In genomic region chr19:4441090-4441591, GRCm38 (mm10) we compare ENCODE assay signal across 8 mouse cellular contexts. TPM values are rescaled to one million over a fixed set of nuclear protein-coding genes. Genes with fewer than 3 reads are reported as not detected.
DNase-seq lines count a peak whose midpoint lies in the region; ATAC-seq and TF ChIP-seq lines count a peak whose summit lies in the region.

No protein-coding gene starts in this region.

- no peak overlapping the region for H3K9ac ChIP-seq in kidney, embryonic 15.5 days

- peaks cover 5% of the 10 kb centered on the region for H3K36me3 ChIP-seq in C2C12 (ENCODE audit: control insufficient read depth, insufficient read depth)
- H3K36me3 ChIP-seq in kidney, embryonic 15.5 days, result peaks cover 2% of the 10 kb centered on the region; the same call in 1 of the 2 replicates
- no peaks in the 10 kb centered on the region for H3K36me3 ChIP-seq in testis, adult 2 months (ENCODE audit: control insufficient read depth, insufficient read depth, low read length)

- peak; percentile 36; the same call in 1 of the 2 replicates for ATAC-seq in erythroid progenitor cell, adult 5-6 weeks (replicated peaks; ENCODE audit: low FRiP score, poor library complexity, severe bottlenecking)
- ATAC-seq in kidney, embryonic 15.5 days (replicated peaks; ENCODE audit: low FRiP score), result no peak

- H3K4me2 ChIP-seq in kidney, embryonic 15.5 days, result peak overlapping the region; percentile 88

- peaks cover 40% of the 10 kb centered on the region for H3K79me2 ChIP-seq in C2C12 (ENCODE audit: control insufficient read depth, insufficient read depth)

- peak; percentile 29 for TF ChIP-seq CTCF in C2C12 (IDR thresholded peaks at IDR 0.05; ENCODE audit: control insufficient read depth, insufficient read depth, insufficient read length)
- peak; percentile 52; the same call in 1 of the 2 replicates for TF ChIP-seq CTCF in brain, embryonic 14.5 days (IDR thresholded peaks at IDR 0.05; ENCODE audit: borderline replicate concordance, extremely low read depth, insufficient read depth, insufficient read length)
- peak; percentile 5; the same call in 1 of the 2 replicates for TF ChIP-seq CTCF in testis, adult 2 months (IDR thresholded peaks at IDR 0.05; ENCODE audit: control insufficient read depth, insufficient read depth, insufficient replicate concordance, low read depth, low read length)

- H3K9me3 ChIP-seq in kidney, embryonic 15.5 days (replicated peaks), result no peaks in the 10 kb centered on the region

- TF ChIP-seq POLR2A in brain, embryonic 14.5 days (IDR thresholded peaks at IDR 0.05; ENCODE audit: borderline replicate concordance, extremely low read depth, insufficient read depth, insufficient read length, poor library complexity, severe bottlenecking), result no peak
- peak; percentile 17; the same call in 1 of the 2 replicates for TF ChIP-seq POLR2A in testis, adult 2 months (IDR thresholded peaks at IDR 0.05; ENCODE audit: control insufficient read depth, low read depth, low read length)

- no peaks in the 10 kb centered on the region for H3K27me3 ChIP-seq in C2C12 (ENCODE audit: control insufficient read depth, insufficient read depth, insufficient read length)
- H3K27me3 ChIP-seq in kidney, embryonic 15.5 days, result no peaks in the 10 kb centered on the region
- H3K27me3 ChIP-seq in testis, adult 2 months (ENCODE audit: control insufficient read depth, insufficient read depth, low read length), result no peaks in the 10 kb centered on the region; the same call in 1 of the 2 replicates

- peaks cover 45% of the 10 kb centered on the region for H3K4me1 ChIP-seq in kidney, embryonic 15.5 days
- peaks cover 17% of the 10 kb centered on the region for H3K4me1 ChIP-seq in testis, adult 2 months (ENCODE audit: control insufficient read depth, insufficient read depth, low read length)

- no peak overlapping the region for H3ac ChIP-seq in C2C12 (ENCODE audit: control insufficient read depth, insufficient read length, low read depth)

- WGBS in kidney, embryonic 15.5 days, result 30% methylated on average over 6 of the region's 6 CpGs

- H3K27ac ChIP-seq in kidney, embryonic 15.5 days, result peak overlapping the region; percentile 91
- H3K27ac ChIP-seq in testis, adult 2 months (ENCODE audit: control insufficient read depth, insufficient read depth, low read depth, low read length), result no peak overlapping the region

- intact Hi-C loops in gastrocnemius, postnatal 36 days (cut with DNase I), result no loop called here

- H3K79me3 ChIP-seq in C2C12 (ENCODE audit: low read depth), result peaks cover 18% of the 10 kb centered on the region

- H3K4me3 ChIP-seq in C2C12 (ENCODE audit: insufficient read depth, poor library complexity, severe bottlenecking), result no peak overlapping the region
- no peak overlapping the region for H3K4me3 ChIP-seq in kidney, embryonic 15.5 days (replicated peaks)
- peak overlapping the region; percentile 85 for H3K4me3 ChIP-seq in testis, adult 2 months (ENCODE audit: control insufficient read depth, low read depth, low read length)

- DNase-seq in gastrocnemius, adult 18-20 months (ENCODE audit: low spot score), result peak; percentile 35
- DNase-seq in gastrocnemius, postnatal 36 days, result no peak
- DNase-seq in brain, embryonic 14.5 days (ENCODE audit: low read depth), result peak; percentile 49
- peak; percentile 70 for DNase-seq in lung, postnatal 14 days

TF ChIP-seq in C2C12, 6 proteins besides CTCF, POLR2A, EP300 and RAD21:
- TF ChIP-seq FOSL1 (IDR thresholded peaks at IDR 0.05; ENCODE audit: insufficient read depth, low read length, poor library complexity, severe bottlenecking) (no peak), MYOD1 (IDR thresholded peaks at IDR 0.05; ENCODE audit: control insufficient read depth, insufficient read length, low read depth) (peak; percentile 83), CEBPB (IDR thresholded peaks at IDR 0.05; ENCODE audit: low read depth) (no peak), USF1 (IDR thresholded peaks at IDR 0.05; ENCODE audit: low read depth) (no peak), MAX (IDR thresholded peaks at IDR 0.05) (no peak), MYOG (IDR thresholded peaks at IDR 0.05; ENCODE audit: control insufficient read depth, extremely low read depth, insufficient read length) (no peak)

RNA-seq across cellular contexts. Expression of gene Rhod, which starts 1.9 kb away (rescaled TPM):
- under 1 TPM; 0.27 to 0.31 TPM for total RNA-seq in gastrocnemius, adult 18-20 months (2021)
- total RNA-seq in gastrocnemius, postnatal 36 days (2021), result under 1 TPM; 0.39 to 0.69 TPM
- polyA plus RNA-seq in C2C12 (2012; fragmentation: generic; extraction: Trizol), result 65.1 TPM
- polyA plus RNA-seq in brain, embryonic 14.5 days (2012; rRNA removed), result 4.2 and 5.2 TPM in 2 replicates
- not detected in 2 replicates for total RNA-seq in erythroid progenitor cell, adult 5-6 weeks (2015; ENCODE audit: low replicate concordance)
- total RNA-seq in erythroid progenitor cell, adult 5-6 weeks (2017; ENCODE audit: low replicate concordance), result not detected in 2 replicates
- 41.1 and 43.0 TPM in 2 replicates for polyA plus RNA-seq in kidney, embryonic 15.5 days (2015; fragmentation: Nextera tagmentation; extraction: Ambion mirVana)
- polyA plus RNA-seq in testis, adult 2 months (2012; rRNA removed), result 8.9 and 9.3 TPM in 2 replicates

RNA-seq across cellular contexts. Expression of gene Syt12, which starts 36.1 kb away (rescaled TPM):
- 1 to 10 TPM; 1.9 to 2.1 TPM for total RNA-seq in gastrocnemius, adult 18-20 months (2021)
- 1 to 10 TPM; 8.5 to 8.6 TPM for total RNA-seq in gastrocnemius, postnatal 36 days (2021)
- polyA plus RNA-seq in C2C12 (2012; fragmentation: generic; extraction: Trizol), result 14.4 TPM
- 1.7 and 2.9 TPM in 2 replicates for polyA plus RNA-seq in brain, embryonic 14.5 days (2012; rRNA removed)
- not detected in 2 replicates for total RNA-seq in erythroid progenitor cell, adult 5-6 weeks (2015; ENCODE audit: low replicate concordance)
- total RNA-seq in erythroid progenitor cell, adult 5-6 weeks (2017; ENCODE audit: low replicate concordance), result not detected in 2 replicates
- polyA plus RNA-seq in kidney, embryonic 15.5 days (2015; fragmentation: Nextera tagmentation; extraction: Ambion mirVana), result 2.7 and 2.9 TPM in 2 replicates
- 0.79 and 1.6 TPM in 2 replicates for polyA plus RNA-seq in testis, adult 2 months (2012; rRNA removed)

RNA-seq across cellular contexts. Expression of gene Kdm2a, which starts 43.1 kb away (rescaled TPM):
- 10 to 100 TPM; 33.4 to 36.8 TPM for total RNA-seq in gastrocnemius, adult 18-20 months (2021)
- total RNA-seq in gastrocnemius, postnatal 36 days (2021), result 10 to 100 TPM; 26.5 to 32.2 TPM
- polyA plus RNA-seq in C2C12 (2012; fragmentation: generic; extraction: Trizol), result 24.0 TPM
- 86.9 and 88.9 TPM in 2 replicates for polyA plus RNA-seq in brain, embryonic 14.5 days (2012; rRNA removed)
- 40.7 and 74.2 TPM in 2 replicates for total RNA-seq in erythroid progenitor cell, adult 5-6 weeks (2015; ENCODE audit: low replicate concordance)
- total RNA-seq in erythroid progenitor cell, adult 5-6 weeks (2017; ENCODE audit: low replicate concordance), result 79.4 and 114 TPM in 2 replicates
- 50.2 and 57.4 TPM in 2 replicates for polyA plus RNA-seq in kidney, embryonic 15.5 days (2015; fragmentation: Nextera tagmentation; extraction: Ambion mirVana)
- polyA plus RNA-seq in testis, adult 2 months (2012; rRNA removed), result 46.0 and 48.5 TPM in 2 replicates

RNA-seq across cellular contexts. Expression of gene 2010003K11Rik, which starts 57.2 kb away (rescaled TPM):
- total RNA-seq in gastrocnemius, adult 18-20 months (2021), result not detected
- total RNA-seq in gastrocnemius, postnatal 36 days (2021), result not detected
- not detected for polyA plus RNA-seq in C2C12 (2012; fragmentation: generic; extraction: Trizol)
- 0.08 TPM in 1 of 2 replicates, not detected in the other for polyA plus RNA-seq in brain, embryonic 14.5 days (2012; rRNA removed)
- not detected in 2 replicates for total RNA-seq in erythroid progenitor cell, adult 5-6 weeks (2015; ENCODE audit: low replicate concordance)
- total RNA-seq in erythroid progenitor cell, adult 5-6 weeks (2017; ENCODE audit: low replicate concordance), result not detected in 2 replicates
- 0.28 TPM in 1 of 2 replicates, not detected in the other for polyA plus RNA-seq in kidney, embryonic 15.5 days (2015; fragmentation: Nextera tagmentation; extraction: Ambion mirVana)
- 0.94 and 0.95 TPM in 2 replicates for polyA plus RNA-seq in testis, adult 2 months (2012; rRNA removed)

Comparison
In these comparisons a context has a peak if more than half of its experiments do, and no peak if none do; other contexts are left out.
1. DNase-seq: peak in gastrocnemius, adult 18-20 months (single experiment), brain, embryonic 14.5 days (single experiment) and lung, postnatal 14 days (single experiment); none in gastrocnemius, postnatal 36 days (0 of 2).
2. Peak in every context shown above with its lines, with median percentiles within 50 percentile points of each other: CTCF ChIP-seq.